Mouse (Mus musculus): ENCODE data around the gene Ecpas. TPM values are rescaled to one million over a fixed set of nuclear protein-coding genes. Genes with fewer than 3 reads are reported as not detected.

Ecpas gene
- 33.0 and 34.5 TPM in 2 replicates for polyA plus RNA-seq (2015; fragmentation: Nextera tagmentation; extraction: Ambion mirVana)

DNA sequence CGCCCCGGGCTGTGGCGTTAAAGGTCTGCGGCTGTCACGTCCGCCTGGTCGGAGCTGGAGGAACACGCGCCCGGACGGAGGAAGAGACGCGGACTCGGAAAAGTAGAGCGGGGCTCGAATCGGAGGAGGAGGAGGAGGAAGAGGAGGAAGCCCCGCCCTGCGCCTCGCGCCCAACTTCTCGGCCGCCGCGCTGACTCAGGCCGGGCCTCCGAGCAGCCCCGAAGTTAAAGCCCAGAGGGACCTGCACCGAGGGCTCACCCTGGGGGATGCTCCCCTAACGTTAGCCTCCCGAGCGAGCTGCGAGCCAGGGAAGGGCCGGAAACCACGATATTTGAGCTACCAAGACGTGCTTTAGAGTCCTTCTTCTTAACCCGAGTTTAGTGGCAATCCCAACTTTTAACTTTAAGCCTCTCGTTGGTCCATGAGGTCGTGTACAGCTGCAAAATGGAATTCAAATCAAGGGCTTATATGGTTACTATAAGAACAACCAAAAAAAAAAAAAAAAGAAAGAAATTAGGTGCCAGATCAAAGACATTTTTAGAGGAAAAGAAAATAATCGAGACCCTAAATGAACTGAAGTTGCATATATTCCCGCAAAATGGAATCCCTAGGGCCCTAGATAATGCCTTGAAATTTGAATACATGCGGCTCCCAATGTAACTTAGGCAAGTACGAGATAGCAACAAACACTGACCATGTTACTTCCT, at the start of gene Ecpas:
Ecpas (minus strand) TSS at position 121 of the 707 bp plus-strand sequence.
- peak; percentile 60 for ATAC-seq (ENCODE audit: low FRiP score)
- WGBS = 4% methylated on average over 43 of the region's 43 CpGs
- Histone ChIP-seq H3K4me2 (peak within 1 kb of the TSS; percentile 68), H3K4me3 (replicated peaks) (peak within 1 kb of the TSS; percentile 63), H3K27me3 (replicated peaks) (no peaks in the 10 kb centered on the region), H3K27ac (replicated peaks) (peak within 1 kb of the TSS; percentile 98), H3K9me3 (replicated peaks) (no peaks in the 10 kb centered on the region), H3K4me1 (peaks cover 20% of the 10 kb centered on the region), H3K9ac (replicated peaks) (peak within 1 kb of the TSS; percentile 83), H3K36me3 (no peaks in the 10 kb centered on the region)

DNA sequence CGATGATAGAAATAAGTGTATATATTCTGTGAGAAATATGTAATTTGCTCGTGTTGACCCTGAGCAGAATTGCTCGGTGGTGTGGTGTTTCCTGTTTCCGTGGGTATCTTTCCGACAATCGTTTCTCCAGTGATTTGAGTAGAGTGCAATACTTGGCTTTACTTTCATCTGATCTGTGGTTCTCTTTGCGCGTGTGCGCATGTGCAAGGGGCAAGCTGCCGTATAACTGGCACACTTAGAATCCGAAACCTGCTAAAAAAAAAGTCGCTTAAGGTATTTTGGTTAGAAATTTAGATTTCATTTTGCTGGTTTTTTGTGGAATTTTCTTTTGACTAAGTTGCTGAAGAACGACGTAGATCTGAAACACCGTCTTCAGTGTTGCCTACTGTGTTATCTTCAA, 49.2 kb upstream of the Ecpas start:
- Histone ChIP-seq H3K4me1 (no peaks in the 10 kb centered on the region), H3K27ac (replicated peaks) (no peak overlapping the region), H3K4me3 (replicated peaks) (no peak overlapping the region), H3K9ac (replicated peaks) (no peak overlapping the region), H3K27me3 (replicated peaks) (no peaks in the 10 kb centered on the region), H3K9me3 (replicated peaks) (no peaks in the 10 kb centered on the region), H3K4me2 (no peak overlapping the region), H3K36me3 (peaks cover 14% of the 10 kb centered on the region)
- ATAC-seq (ENCODE audit: low FRiP score) = no peak
- whole genome bisulfite sequencing = 94% methylated on average over 15 of the region's 15 CpGs

DNA sequence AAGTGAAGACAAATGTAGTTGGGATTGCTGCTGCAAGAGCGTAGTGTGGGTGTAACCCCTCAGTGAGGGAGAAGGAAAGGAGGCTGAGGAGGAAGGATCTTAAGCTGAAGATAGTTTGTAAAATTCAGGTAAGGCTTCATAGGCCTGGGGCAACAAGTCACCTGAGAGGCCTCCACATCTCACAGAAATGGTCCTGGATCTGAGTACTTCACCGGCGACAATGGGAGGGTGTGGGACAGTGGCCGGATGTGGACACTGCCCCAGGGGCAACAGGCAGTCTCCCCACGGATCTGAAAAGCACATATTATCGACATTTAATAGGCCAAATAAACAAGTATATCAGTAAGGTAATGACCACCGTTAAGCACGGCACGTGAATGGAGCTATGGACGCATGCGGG, 40.1 kb upstream of the Ecpas start:
- Histone ChIP-seq H3K4me3 (replicated peaks) (no peak overlapping the region), H3K27ac (replicated peaks) (no peak overlapping the region), H3K4me1 (no peaks in the 10 kb centered on the region), H3K9me3 (replicated peaks) (no peaks in the 10 kb centered on the region), H3K36me3 (peaks cover 23% of the 10 kb centered on the region), H3K9ac (replicated peaks) (no peak overlapping the region), H3K4me2 (no peak overlapping the region), H3K27me3 (replicated peaks) (no peaks in the 10 kb centered on the region)
- no peak for ATAC-seq (ENCODE audit: low FRiP score)
- WGBS = 95% methylated on average over 11 of the region's 11 CpGs

DNA sequence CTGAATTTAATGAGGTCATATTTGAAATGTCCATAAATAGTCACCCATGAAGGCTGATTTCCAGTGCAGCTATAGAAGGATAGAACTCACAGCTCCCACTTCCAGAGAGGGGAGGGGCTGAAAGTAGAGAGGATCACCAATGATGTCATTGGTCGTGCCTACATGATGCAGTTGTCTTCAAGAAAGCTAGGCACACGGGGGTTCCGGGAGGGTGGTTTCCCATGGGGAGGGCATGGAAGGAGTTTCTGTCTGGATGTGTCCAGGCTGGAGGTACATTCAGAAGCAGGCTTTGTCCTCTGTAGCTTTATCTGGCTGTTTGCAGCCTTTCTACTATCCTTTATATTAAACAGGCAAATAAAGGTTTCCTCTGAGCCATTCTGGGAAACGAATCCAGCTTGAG, 35.8 kb upstream of the Ecpas start:
- Histone ChIP-seq H3K4me3 (replicated peaks) (no peak overlapping the region), H3K9ac (replicated peaks) (no peak overlapping the region), H3K36me3 (peaks cover 6% of the 10 kb centered on the region; the same call in 1 of the 2 replicates), H3K27me3 (replicated peaks) (no peaks in the 10 kb centered on the region; the same call in 1 of the 2 replicates), H3K4me2 (no peak overlapping the region), H3K27ac (replicated peaks) (no peak overlapping the region), H3K9me3 (replicated peaks) (no peaks in the 10 kb centered on the region), H3K4me1 (peaks cover 14% of the 10 kb centered on the region)
- no peak for ATAC-seq (ENCODE audit: low FRiP score)
- 87% methylated on average over 4 of the region's 4 CpGs for WGBS

DNA sequence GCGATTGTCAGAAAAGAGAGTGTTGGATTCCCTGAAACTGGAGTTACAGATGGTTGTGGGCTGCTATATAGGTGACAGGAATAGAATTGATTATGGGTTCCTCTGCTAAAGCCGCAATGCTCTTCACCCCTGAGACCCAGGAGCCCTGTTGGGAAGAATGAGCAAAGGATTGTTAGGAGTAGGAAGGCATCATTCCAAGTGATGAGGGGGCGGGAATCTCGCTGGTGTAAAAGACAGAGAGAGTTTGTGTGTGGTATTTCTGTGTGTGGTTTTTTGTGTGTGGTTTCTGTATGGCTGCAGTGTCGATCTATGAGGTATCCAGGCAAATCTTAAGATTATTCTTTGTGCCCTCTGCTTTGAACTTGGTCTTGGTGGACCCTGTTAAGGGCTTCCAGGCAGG, 32.1 kb upstream of the Ecpas start:
- no peak for ATAC-seq (ENCODE audit: low FRiP score)
- H3K27ac ChIP-seq (replicated peaks) = no peak overlapping the region

DNA sequence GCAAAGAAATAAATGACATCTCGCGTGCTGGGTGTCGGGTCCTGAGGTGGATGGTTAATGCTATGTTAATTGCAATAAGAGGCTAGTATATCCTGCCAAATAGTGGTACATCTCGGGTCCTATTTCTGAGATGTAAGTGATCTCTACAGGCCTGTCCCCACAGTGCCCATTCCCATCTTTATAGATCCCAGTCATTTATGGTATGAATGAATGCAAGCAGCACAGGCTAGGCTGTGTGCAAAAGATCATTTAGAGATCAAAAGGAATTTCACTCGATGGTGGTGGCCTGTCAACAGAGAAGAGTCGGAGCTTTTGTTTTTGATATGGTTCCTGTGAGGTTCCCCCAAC, 31.6 kb upstream of the Ecpas start:
- H3K4me2 ChIP-seq = peak overlapping the region; percentile 76
- H3K4me1 ChIP-seq = peaks cover 21% of the 10 kb centered on the region
- H3K9ac ChIP-seq (replicated peaks) = peak overlapping the region; percentile 69
- peak; percentile 43; the same call in 1 of the 2 replicates for ATAC-seq (ENCODE audit: low FRiP score)
- H3K4me3 ChIP-seq (replicated peaks) = peak overlapping the region; percentile 72
- WGBS = 12% methylated on average over 6 of the region's 6 CpGs
- no peaks in the 10 kb centered on the region; the same call in 1 of the 2 replicates for H3K27me3 ChIP-seq (replicated peaks)
- no peaks in the 10 kb centered on the region for H3K9me3 ChIP-seq (replicated peaks)
- H3K36me3 ChIP-seq = no peaks in the 10 kb centered on the region
- peak overlapping the region; percentile 80 for H3K27ac ChIP-seq (replicated peaks)

More for the DNA sequence above, 32.1 kb upstream of the Ecpas start:
- Histone ChIP-seq H3K36me3 (peaks cover 3% of the 10 kb centered on the region; the same call in 1 of the 2 replicates), H3K4me2 (peak overlapping the region; percentile 76), H3K4me3 (replicated peaks) (peak overlapping the region; percentile 72), H3K9ac (replicated peaks) (0 out of 2 replicates have a peak overlapping the region, but pooled peaks have one; percentile 18), H3K27me3 (replicated peaks) (no peaks in the 10 kb centered on the region; the same call in 1 of the 2 replicates), H3K4me1 (peaks cover 21% of the 10 kb centered on the region), H3K9me3 (replicated peaks) (no peaks in the 10 kb centered on the region)
- WGBS = 41% methylated on average over 5 of the region's 5 CpGs

DNA sequence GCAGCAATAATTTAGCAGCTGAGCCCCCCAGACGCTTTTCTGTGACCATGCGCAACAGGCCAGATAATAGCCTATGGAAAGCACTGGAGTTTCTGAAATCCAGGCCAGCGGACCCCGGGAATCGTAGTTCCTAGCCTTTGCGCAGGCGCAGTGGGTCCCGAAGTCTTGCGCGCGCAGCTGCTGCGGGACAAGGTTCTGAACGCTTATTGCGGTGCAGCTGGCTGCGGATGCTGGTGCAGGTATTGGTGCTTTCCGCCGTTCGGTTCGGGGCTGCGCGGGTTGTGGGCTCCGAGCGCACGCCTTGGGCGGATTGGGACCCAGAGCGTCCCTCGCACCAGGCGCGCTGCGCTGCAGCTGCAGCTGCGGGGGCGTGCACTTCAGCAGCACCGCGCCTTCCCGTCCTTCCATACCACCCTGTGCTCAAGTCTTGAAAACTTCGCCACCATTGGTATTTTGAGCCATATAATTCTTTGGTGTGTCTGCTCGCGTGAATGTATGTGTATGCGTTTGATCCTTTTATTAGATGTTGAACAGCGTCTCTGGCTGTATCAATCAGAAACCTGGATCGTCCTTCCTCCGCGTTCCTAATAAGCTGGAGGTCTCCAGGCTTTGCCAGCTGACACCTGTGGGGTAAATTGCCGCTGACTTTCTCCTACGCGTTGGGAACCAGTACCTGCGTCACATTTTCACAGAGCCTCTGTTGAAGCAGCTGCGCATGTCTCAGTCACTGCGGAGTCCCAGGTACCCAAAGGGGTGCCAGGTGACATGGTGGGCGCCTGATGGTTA, 31.1 kb upstream of the Ecpas start, which contains the start of gene Zkscan16:
Zkscan16 (plus strand) TSS at position 209 of the 786 bp plus-strand sequence.
- no peaks in the 10 kb centered on the region for H3K9me3 ChIP-seq (replicated peaks)
- H3K4me2 ChIP-seq = peak within 1 kb of the TSS; percentile 76
- H3K36me3 ChIP-seq = no peaks in the 10 kb centered on the region
- 2% methylated on average over 50 of the region's 50 CpGs for WGBS
- ATAC-seq (ENCODE audit: low FRiP score) = peak; percentile 90
- no peaks in the 10 kb centered on the region; the same call in 1 of the 2 replicates for H3K27me3 ChIP-seq (replicated peaks)
- peak within 1 kb of the TSS; percentile 80 for H3K27ac ChIP-seq (replicated peaks)
- peak within 1 kb of the TSS; percentile 69 for H3K9ac ChIP-seq (replicated peaks)
- peak within 1 kb of the TSS; percentile 72 for H3K4me3 ChIP-seq (replicated peaks)
- H3K4me1 ChIP-seq = peaks cover 21% of the 10 kb centered on the region

DNA sequence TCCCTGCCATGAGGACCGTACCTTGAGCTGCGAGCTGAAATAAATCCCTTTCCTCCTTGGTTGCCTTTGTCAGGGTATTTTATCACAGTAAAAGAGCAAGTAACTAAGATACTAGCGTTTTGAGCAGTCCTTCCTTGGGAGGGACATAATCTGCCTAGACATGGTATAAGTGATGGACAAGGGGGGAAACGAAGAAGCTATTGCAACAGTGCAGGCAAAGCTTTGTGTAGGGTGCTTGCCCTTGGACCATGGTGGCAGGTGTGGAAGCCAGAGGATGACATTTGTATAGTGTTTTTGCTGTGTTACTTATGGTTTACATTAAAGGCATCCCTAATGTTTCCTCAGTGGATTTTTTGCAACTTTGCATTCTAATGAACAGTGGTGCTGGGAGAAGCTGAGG, 30.4 kb upstream of the Ecpas start:
- Histone ChIP-seq H3K4me1 (peaks cover 21% of the 10 kb centered on the region), H3K9ac (replicated peaks) (peak overlapping the region; percentile 69; the same call in 1 of the 2 replicates), H3K27ac (replicated peaks) (peak overlapping the region; percentile 80), H3K36me3 (no peaks in the 10 kb centered on the region), H3K4me3 (replicated peaks) (peak overlapping the region; percentile 72), H3K9me3 (replicated peaks) (no peaks in the 10 kb centered on the region), H3K4me2 (peak overlapping the region; percentile 76), H3K27me3 (replicated peaks) (no peaks in the 10 kb centered on the region; the same call in 1 of the 2 replicates)
- WGBS = 87% methylated on average over 4 of the region's 4 CpGs
- peak; percentile 6; the same call in 1 of the 2 replicates for ATAC-seq (ENCODE audit: low FRiP score)

DNA sequence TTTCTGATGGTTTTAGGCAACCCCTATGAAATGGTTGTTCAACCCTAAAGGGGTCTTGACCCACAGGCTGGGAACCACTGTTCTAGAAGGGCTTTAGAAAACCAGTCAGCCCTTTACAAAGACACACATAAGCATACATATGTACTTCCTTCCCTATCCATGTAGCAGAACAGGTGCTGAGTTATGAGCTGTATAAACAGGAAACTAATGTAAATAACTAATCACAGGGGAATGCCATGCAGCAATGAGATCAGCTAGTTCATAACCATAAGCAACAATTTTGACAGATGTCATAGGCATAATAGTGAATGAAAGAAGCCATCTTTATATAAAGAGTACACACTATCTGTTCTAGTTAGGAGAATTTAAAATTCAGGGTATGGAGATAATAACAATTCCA, 29.1 kb upstream of the Ecpas start:
- no peaks in the 10 kb centered on the region; the same call in 1 of the 2 replicates for H3K27me3 ChIP-seq (replicated peaks)
- H3K4me3 ChIP-seq (replicated peaks) = no peak overlapping the region
- H3K36me3 ChIP-seq = no peaks in the 10 kb centered on the region
- H3K4me2 ChIP-seq = no peak overlapping the region
- H3K9me3 ChIP-seq (replicated peaks) = no peaks in the 10 kb centered on the region
- H3K9ac ChIP-seq (replicated peaks) = no peak overlapping the region
- H3K4me1 ChIP-seq = peaks cover 21% of the 10 kb centered on the region
- ATAC-seq (ENCODE audit: low FRiP score) = no peak
- H3K27ac ChIP-seq (replicated peaks) = no peak overlapping the region

DNA sequence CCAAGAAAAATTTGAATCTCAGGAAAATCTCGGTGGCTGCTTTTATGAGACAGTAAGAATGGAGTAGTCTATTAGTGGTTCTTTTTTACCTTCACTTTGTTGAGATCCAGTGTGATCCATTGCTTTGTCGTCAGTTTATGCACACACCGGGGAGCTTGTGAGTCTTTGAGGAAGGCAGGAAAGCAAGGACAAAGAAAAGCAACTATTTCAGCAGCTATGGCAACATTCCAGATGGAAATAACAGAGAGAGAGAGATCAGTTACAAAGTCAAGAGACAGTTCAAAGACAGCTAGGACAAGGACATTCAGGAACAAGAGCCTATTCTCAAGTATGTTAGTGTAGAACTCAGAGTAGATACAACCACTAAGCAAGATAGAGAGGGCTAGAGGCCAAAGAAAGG, 23.3 kb upstream of the Ecpas start:
- no peaks in the 10 kb centered on the region for H3K9me3 ChIP-seq (replicated peaks)
- H3K36me3 ChIP-seq = no peaks in the 10 kb centered on the region
- 37% methylated on average over 3 of the region's 3 CpGs for WGBS
- no peak overlapping the region for H3K9ac ChIP-seq (replicated peaks)
- H3K27me3 ChIP-seq (replicated peaks) = no peaks in the 10 kb centered on the region
- no peak overlapping the region for H3K4me3 ChIP-seq (replicated peaks)
- no peak for ATAC-seq (ENCODE audit: low FRiP score)
- no peak overlapping the region for H3K4me2 ChIP-seq
- H3K4me1 ChIP-seq = peaks cover 4% of the 10 kb centered on the region; the same call in 1 of the 2 replicates
- H3K27ac ChIP-seq (replicated peaks) = no peak overlapping the region

DNA sequence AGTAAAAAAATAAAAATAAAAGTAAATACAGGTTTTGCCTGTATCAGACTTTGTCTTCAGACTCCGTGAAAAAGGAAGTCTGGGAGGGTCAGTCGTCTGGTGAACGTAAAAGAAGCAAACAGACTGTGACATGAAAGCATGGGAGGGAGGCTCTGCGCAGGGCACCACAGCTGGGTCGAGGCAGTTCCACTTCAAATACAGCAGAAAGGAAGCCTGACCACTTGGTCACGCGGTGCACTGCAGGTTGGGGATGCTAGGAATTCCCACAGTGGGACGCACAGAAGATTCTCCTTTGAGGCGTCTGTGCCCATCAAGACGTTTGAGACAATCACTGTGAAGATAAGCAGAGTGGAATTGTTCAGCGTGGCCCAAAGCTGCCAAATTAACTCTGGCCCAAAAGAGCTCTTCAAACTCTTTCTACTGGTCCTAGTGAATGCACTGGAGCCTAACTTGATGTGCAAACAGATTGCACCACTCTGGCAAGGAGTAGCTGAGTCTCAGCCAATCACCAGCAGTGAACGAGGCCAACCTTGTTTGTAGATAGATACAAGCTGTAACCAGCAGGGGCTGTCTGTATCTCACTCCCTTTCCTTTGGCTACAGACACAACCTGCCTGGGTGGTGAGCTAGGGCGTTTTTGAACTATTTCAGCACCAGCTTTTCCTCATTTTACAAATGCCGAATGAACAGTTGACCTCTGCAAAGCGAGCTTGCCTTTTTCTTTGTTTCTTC, 22.4 kb upstream of the Ecpas start:
- no peak overlapping the region for H3K4me3 ChIP-seq (replicated peaks)
- no peaks in the 10 kb centered on the region for H3K9me3 ChIP-seq (replicated peaks)
- no peaks in the 10 kb centered on the region for H3K27me3 ChIP-seq (replicated peaks)
- peak; percentile 92 for ATAC-seq (ENCODE audit: low FRiP score)
- H3K27ac ChIP-seq (replicated peaks) = no peak overlapping the region
- no peak overlapping the region for H3K4me2 ChIP-seq
- no peaks in the 10 kb centered on the region for H3K36me3 ChIP-seq
- no peak overlapping the region for H3K9ac ChIP-seq (replicated peaks)
- H3K4me1 ChIP-seq = peaks cover 4% of the 10 kb centered on the region; the same call in 1 of the 2 replicates
- 49% methylated on average over 15 of the region's 15 CpGs for WGBS
